Mouse (Mus musculus): Measurements from ENCODE around the gene Map7d1.

- TF ChIP-seq CTCF (IDR thresholded peaks at IDR 0.05; ENCODE audit: extremely low read depth, insufficient read length, insufficient replicate concordance, low read depth, low read length) (no peak), POLR2A (IDR thresholded peaks at IDR 0.05; ENCODE audit: low read depth, low read length) (no peak)
These were observed 32.0 kb upstream of the Map7d1 start for GRCm38 (mm10) chr4:126288085-126288666.

Data from small intestine, adult 2 months (tissue).